Comparison of ENCODE assay signal across 9 mouse cellular contexts in genomic region chr12:101816810-101817209, GRCm38 (mm10). TPM values are rescaled to one million over a fixed set of nuclear protein-coding genes. Genes with fewer than 3 reads are reported as not detected.
DNase-seq lines count a peak whose midpoint lies in the region; ATAC-seq and TF ChIP-seq lines count a peak whose summit lies in the region.
"Had no signal": no experiment of that assay in that cellular context is flagged by ENCODE, and none has a peak within 500 bp of the region (broad histone marks: within the 10 kb centered on the region; RNA-seq: fewer than 3 reads in every experiment).

No protein-coding gene starts in this region.

- no peak for ATAC-seq in heart, embryonic 12.5 days (ENCODE audit: insufficient number of reproducible peaks, low FRiP score)
- ATAC-seq in lung, embryonic 14.5 days (ENCODE audit: insufficient read depth), result no peak

- WGBS in heart, embryonic 12.5 days, result 35% methylated on average over 5 of the region's 5 CpGs
- 41% methylated on average over 5 of the region's 5 CpGs for WGBS in lung, embryonic 14.5 days

- TF ChIP-seq CTCF in lung, embryonic 14.5 days (IDR thresholded peaks at IDR 0.05; ENCODE audit: low read depth), result peak; percentile 44

- DNase-seq in heart, adult 9 months (ENCODE audit: low spot score in 2 of 2), result no peak
- DNase-seq in 416B (ENCODE audit: low read depth), result peak; percentile 59
- peak; percentile 27 for DNase-seq in embryo, embryonic 9.5 days (ENCODE audit: extremely low spot score)
- peak; percentile 77 for DNase-seq in lung, embryonic 14.5 days
- no peak for DNase-seq in cerebellum, adult 11 months
- DNase-seq in yolk sac, embryonic 10.5 days (ENCODE audit: low spot score), result no peak
- DNase-seq in cerebellum, postnatal 14 days, result no peak
- DNase-seq: heart, postnatal 4 days had no signal

- H3K4me2 ChIP-seq in heart, embryonic 12.5 days, result peak overlapping the region; percentile 17; the same call in 1 of the 2 replicates
- H3K4me2 ChIP-seq in lung, embryonic 14.5 days, result peak overlapping the region; percentile 43; the same call in 1 of the 2 replicates

- peak overlapping the region; percentile 22; the same call in 1 of the 2 replicates for H3K9ac ChIP-seq in heart, embryonic 12.5 days
- no peak overlapping the region for H3K9ac ChIP-seq in lung, embryonic 14.5 days

- H3K9me3 ChIP-seq in heart, embryonic 12.5 days (replicated peaks), result no peaks in the 10 kb centered on the region
- no peaks in the 10 kb centered on the region for H3K9me3 ChIP-seq in lung, embryonic 14.5 days (ENCODE audit: low read depth, low read length)

- peaks cover 17% of the 10 kb centered on the region; the same call in 1 of the 2 replicates for H3K27me3 ChIP-seq in heart, embryonic 12.5 days (replicated peaks)
- no peaks in the 10 kb centered on the region for H3K27me3 ChIP-seq in lung, embryonic 14.5 days (ENCODE audit: insufficient read depth, low read length)

- H3K27ac ChIP-seq in heart, embryonic 12.5 days (ENCODE audit: poor library complexity, severe bottlenecking), result no peak overlapping the region
- H3K27ac ChIP-seq in lung, embryonic 14.5 days (ENCODE audit: low read depth), result no peak overlapping the region

- peak overlapping the region; percentile 56; the same call in 1 of the 2 replicates for H3K4me3 ChIP-seq in heart, embryonic 12.5 days
- peak overlapping the region; percentile 8; the same call in 1 of the 2 replicates for H3K4me3 ChIP-seq in lung, embryonic 14.5 days (ENCODE audit: low read depth, low read length)

- H3K36me3 ChIP-seq in heart, embryonic 12.5 days, result no peaks in the 10 kb centered on the region
- H3K36me3 ChIP-seq in lung, embryonic 14.5 days (ENCODE audit: insufficient read depth), result no peaks in the 10 kb centered on the region

- peaks cover 12% of the 10 kb centered on the region for H3K4me1 ChIP-seq in heart, embryonic 12.5 days (replicated peaks)
- H3K4me1 ChIP-seq in lung, embryonic 14.5 days (ENCODE audit: insufficient read depth), result 0 out of 2 replicates have a peak, but pooled peaks cover 9% of the 10 kb centered on the region

RNA-seq across cellular contexts. Expression of gene Fbln5, which starts 2.0 kb away (rescaled TPM):
- polyA plus RNA-seq in heart, embryonic 12.5 days (2016; fragmentation: Nextera tagmentation; extraction: Ambion mirVana), result 98.0 and 100 TPM in 2 replicates
- 66.9 and 77.1 TPM in 2 replicates for polyA plus RNA-seq in lung, embryonic 14.5 days (2014; fragmentation: Nextera tagmentation; extraction: Ambion mirVana)

Comparison
In these comparisons a context has a peak if more than half of its experiments do, and no peak if none do; other contexts are left out.
1. DNase-seq: peak in 416B (single experiment), embryo, embryonic 9.5 days (single experiment) and lung, embryonic 14.5 days (single experiment); none in heart, adult 9 months (0 of 2), cerebellum, adult 11 months (single experiment), yolk sac, embryonic 10.5 days (single experiment) and cerebellum, postnatal 14 days (0 of 2).